Mouse (Mus musculus): Measurements from ENCODE around the gene Plxnd1.
A peak's percentile ranks its signal among the peaks of the same experiment; 100 is the strongest.

Gene Plxnd1

GRCm38 (mm10) chr6:115927292-115928242 lies 67.2 kb downstream of the Plxnd1 start:
- no peak for DNase-seq (ENCODE audit: low read depth in 1 of 2, low spot score in 2 of 2)

- DNase-seq (ENCODE audit: low read depth in 1 of 2, low spot score in 2 of 2): no peak
Measured at GRCm38 (mm10) chr6:115926416-115926815, 68.4 kb downstream of the Plxnd1 start.

GRCm38 (mm10) chr6:115924829-115925228 lies 70.0 kb downstream of the Plxnd1 start:
- DNase-seq (ENCODE audit: low read depth in 1 of 2, low spot score in 2 of 2): no peak

GRCm38 (mm10) chr6:115919876-115920275 lies 74.9 kb downstream of the Plxnd1 start:
- DNase-seq (ENCODE audit: low read depth in 1 of 2, low spot score in 2 of 2): no peak

DNA sequence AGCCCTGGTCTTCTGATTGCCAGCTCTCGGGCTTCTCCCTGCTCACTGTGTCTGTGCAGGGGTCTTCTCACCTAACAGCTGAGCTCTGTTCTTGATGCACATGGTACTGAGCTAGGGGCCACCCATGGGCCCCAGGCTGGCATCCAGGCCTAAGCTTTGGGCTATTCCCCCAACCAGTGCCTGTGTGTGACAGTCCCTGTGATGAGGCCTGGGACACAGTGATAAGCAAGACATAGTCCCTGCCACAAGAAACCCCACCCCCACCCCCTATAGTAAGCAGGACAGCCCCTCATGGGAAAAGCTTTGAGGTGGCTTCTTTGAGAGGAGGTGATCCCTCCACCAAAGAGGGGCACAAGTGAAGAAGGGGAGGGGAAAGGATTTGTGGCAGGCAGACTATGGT lies 76.2 kb downstream of the Plxnd1 start:
- no peak for DNase-seq (ENCODE audit: low read depth in 1 of 2, low spot score in 2 of 2)

- no peak for DNase-seq (ENCODE audit: low read depth in 1 of 2, low spot score in 2 of 2)
Measured at GRCm38 (mm10) chr6:115916611-115917010, 78.2 kb downstream of the Plxnd1 start.

GRCm38 (mm10) chr6:115915601-115916445 lies 79.0 kb downstream of the Plxnd1 start:
- DNase-seq (ENCODE audit: low read depth in 1 of 2, low spot score in 2 of 2): no peak

- DNase-seq (ENCODE audit: low read depth in 1 of 2, low spot score in 2 of 2): no peak
Measured at GRCm38 (mm10) chr6:115914511-115915202, 80.1 kb downstream of the Plxnd1 start.

DNA sequence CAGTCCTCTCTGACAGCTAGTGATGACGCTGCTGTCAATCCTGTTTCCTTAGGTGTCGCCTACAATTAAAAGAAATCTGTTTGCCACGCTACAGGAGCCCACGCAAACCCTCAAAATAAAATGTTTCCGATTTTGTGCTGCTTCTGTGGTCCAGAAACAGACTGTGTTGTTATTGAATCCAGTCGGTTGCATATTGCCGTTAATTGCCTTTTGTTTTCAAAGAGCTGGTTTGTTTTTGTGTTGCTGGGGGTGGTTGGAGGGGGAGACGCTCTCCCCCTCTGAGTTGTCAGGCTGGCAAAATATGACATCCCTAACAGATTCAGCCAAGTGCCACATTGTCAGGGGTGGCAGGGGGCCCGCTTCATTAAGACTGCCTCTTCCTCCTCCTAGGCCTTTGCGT lies 81.3 kb downstream of the Plxnd1 start:
- no peak for DNase-seq (ENCODE audit: low read depth in 1 of 2, low spot score in 2 of 2)

GRCm38 (mm10) chr6:115911763-115912162 lies 83.0 kb downstream of the Plxnd1 start:
- no peak for DNase-seq (ENCODE audit: low read depth in 1 of 2, low spot score in 2 of 2)

DNA sequence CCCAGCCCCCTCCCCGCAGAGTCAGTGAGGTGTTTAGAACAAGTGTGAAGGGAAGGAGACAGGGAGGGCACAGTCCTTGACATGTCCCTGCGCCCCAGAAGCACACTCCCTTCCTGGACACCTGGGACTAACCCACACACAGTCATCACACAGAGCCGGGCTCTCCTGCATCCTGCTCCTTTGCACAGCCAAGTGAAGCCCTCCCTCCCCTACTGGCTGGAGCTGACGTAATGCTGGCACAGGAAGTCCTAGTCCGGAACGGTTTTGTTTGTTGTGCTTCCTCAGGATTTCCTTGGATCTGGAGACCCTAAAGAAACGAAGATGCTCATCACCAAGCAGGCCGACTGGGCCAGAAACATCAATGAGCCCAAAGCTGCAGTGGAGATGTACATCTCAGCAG lies 84.9 kb downstream of the Plxnd1 start:
- DNase-seq (ENCODE audit: low read depth in 1 of 2, low spot score in 2 of 2): no peak

DNA sequence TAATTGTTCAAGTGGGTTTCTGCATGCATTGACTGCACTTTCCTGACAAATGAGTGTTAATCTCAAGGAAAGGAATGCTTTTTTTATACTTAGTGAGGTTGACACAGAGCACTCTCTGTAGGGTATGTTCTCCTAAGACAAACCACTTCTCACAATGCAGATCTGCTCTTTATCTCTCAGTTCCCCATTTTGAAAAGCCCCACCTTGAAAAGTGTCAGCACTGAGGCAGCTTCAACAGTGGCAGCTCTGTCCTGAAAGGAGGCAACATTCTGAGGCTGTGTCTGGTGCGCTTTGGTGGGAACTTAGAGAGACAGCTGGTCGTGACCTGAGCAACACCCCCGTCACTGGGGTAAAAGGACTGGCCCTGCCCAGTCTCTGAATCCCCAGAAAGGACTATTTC lies 85.8 kb downstream of the Plxnd1 start:
- peak; percentile 37 to 39 for DNase-seq (ENCODE audit: low read depth in 1 of 2, low spot score in 2 of 2)

DNA sequence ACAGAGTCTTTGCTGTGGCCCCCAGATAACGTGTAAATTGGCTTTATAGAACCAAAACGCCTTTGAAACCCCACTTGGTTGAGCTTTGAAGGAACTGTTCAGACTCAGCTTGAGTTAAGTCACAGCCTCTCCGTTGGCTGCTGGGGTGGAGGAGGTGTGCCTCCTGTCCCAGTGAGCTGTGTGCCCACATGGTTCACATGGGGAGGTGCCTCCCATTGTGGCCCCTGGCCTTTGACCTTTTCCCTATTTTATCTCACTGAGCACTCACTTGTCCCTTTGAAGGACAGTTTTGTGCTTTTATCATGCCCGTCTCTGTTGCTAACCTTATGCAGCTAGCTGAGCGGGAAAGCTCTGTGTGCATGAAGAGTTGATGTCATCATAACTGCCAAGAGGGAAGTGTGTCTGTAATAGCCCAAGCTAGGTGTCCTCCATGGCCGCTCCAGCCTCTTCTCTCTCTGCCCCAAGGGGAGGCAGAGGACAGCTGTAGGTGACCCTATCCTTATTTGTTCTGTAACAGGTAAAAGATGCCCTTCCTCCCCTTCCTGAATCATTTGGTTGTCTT lies 86.3 kb downstream of the Plxnd1 start:
- DNase-seq (ENCODE audit: low read depth in 1 of 2, low spot score in 2 of 2): no peak

DNA sequence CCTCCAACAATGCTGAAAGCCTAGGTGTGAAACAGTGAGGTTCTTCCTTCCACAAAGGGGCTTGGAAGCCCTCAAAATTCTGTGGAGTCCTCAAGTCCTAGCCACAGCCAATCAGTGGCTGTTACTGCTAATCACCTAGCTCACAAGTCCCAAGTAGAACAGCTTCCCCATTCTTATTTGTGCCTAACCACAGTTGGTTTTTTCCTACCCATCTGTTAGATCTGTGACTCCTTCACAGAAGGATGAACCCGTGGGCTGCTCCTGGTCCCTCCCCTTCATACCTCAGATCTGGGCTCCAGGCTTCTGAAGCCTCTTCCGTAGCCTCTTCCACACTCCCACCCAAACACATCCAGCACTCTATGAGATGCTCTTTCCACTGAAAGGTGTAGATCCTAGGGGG lies 87.9 kb downstream of the Plxnd1 start:
- no peak for DNase-seq (ENCODE audit: low read depth in 1 of 2, low spot score in 2 of 2)

DNA sequence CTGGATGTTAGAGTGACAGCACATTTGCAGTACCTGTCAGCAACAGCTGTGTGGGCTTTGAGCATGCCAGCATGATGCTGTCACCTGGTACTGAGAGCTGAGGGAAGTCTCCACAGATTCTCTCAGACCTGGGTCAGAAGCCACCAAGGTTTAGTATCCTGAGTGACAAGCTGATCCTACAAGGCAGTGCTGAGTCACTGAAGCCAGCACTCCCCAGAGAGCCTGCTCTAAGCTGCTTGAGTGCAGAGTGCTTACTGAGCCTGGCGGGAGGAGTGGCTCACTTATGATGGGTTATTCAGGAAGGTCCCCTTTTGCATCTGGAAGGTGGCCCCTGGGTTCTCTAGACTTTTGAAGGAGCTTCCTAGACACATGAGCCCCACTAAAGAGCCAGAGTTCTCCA lies 88.3 kb downstream of the Plxnd1 start:
- DNase-seq (ENCODE audit: low read depth in 1 of 2, low spot score in 2 of 2): no peak

- DNase-seq (ENCODE audit: low read depth in 1 of 2, low spot score in 2 of 2): no peak
Measured at GRCm38 (mm10) chr6:115905568-115905967, 89.2 kb downstream of the Plxnd1 start.

All from monocyte, adult 2 months (primary cell).